Mouse (Mus musculus) kidney, embryonic 14.5 days (tissue): ENCODE measurements around the gene Vwa8. TPM values are rescaled to one million over a fixed set of nuclear protein-coding genes. Genes with fewer than 3 reads are reported as not detected.

Experiments used
- ATAC-seq: fragments of 200-750 bp; cut with Nextera tagmentation; 2 replicates; pipeline ENCODE4 v1.8.0; 2017; ENCODE audit warnings: moderate number of reproducible peaks, mild to moderate bottlenecking, moderate TSS enrichment, moderate library complexity; ENCODE audit not compliant: low FRiP score, low TSS enrichment
- H3K27ac ChIP-seq: fragments of 300-500 bp; sonication (generic); 2 replicates; pipeline ENCODE4 v1.5.1; 2014; ENCODE audit warnings: low read depth, mild to moderate bottlenecking, low read length, moderate library complexity, mixed read lengths
- H3K27me3 ChIP-seq: fragments of 300-500 bp; sonication (generic); 2 replicates; pipeline ENCODE4 v1.6.1; 2014; ENCODE audit warnings: mild to moderate bottlenecking, low read length; ENCODE audit not compliant: control insufficient read depth, insufficient read depth
- H3K36me3 ChIP-seq: fragments of 300-500 bp; sonication (generic); 2 replicates; pipeline ENCODE4 v1.6.1; 2014; ENCODE audit warnings: low read length, mixed read lengths; ENCODE audit not compliant: control insufficient read depth, insufficient read depth
- H3K4me1 ChIP-seq: fragments of 300-500 bp; sonication (generic); 2 replicates; pipeline ENCODE4 v1.6.1; 2014; ENCODE audit warnings: low read length, mixed read lengths; ENCODE audit not compliant: control insufficient read depth, insufficient read depth
- H3K4me2 ChIP-seq: fragments of 300-500 bp; sonication (generic); replicated peaks from 2 replicates; pipeline ENCODE4 v1.6.1; 2014; ENCODE audit warnings: low read depth, mild to moderate bottlenecking, low read length
- H3K4me3 ChIP-seq: fragments of 300-500 bp; sonication (generic); 2 replicates; pipeline ENCODE4 v1.5.1; 2014; ENCODE audit warnings: mild to moderate bottlenecking, low read length
- H3K9ac ChIP-seq: fragments of 300-500 bp; sonication (generic); 2 replicates; pipeline ENCODE4 v1.6.1; 2014; ENCODE audit warnings: low read depth, mild to moderate bottlenecking, low read length, moderate library complexity
- H3K9me3 ChIP-seq: fragments of 300-500 bp; sonication (generic); 2 replicates; pipeline ENCODE4 v1.6.1; 2016; ENCODE audit warnings: low read length; ENCODE audit not compliant: control insufficient read depth
- WGBS: fragments of 180-500 bp; shearing (Covaris S2); extraction: QIAGEN DNeasy Blood & Tissue Kit; methylation state at CpG from one replicate; pipeline ENCODE4 v1.1.7; 2014; 5-methylcytosine and 5-hydroxymethylcytosine counted together
- polyA plus RNA-seq: library from polyadenylated mRNA; unstranded; fragments of >200 nt; fragmentation: Nextera tagmentation; extraction: Ambion mirVana; gene quantifications from 2 replicates; pipeline ENCODE4 v1.2.1, GENCODE M21; 2014

Gene Vwa8
- polyA plus RNA-seq, 1 experiment from 2014 or later, result 15.5 TPM

GRCm38 (mm10) chr14:78933399-78933798 is 84.5 kb downstream of the Vwa8 start:
- Histone ChIP-seq H3K4me2 (no peak overlapping the region), H3K9me3 (no peaks in the 10 kb centered on the region), H3K36me3 (no peaks in the 10 kb centered on the region; the same call in 1 of the 2 replicates), H3K4me3 (no peak overlapping the region), H3K27me3 (no peaks in the 10 kb centered on the region), H3K27ac (no peak overlapping the region), H3K4me1 (no peaks in the 10 kb centered on the region), H3K9ac (no peak overlapping the region)
- ATAC-seq, result no peak
- WGBS, result 39% methylated on average over 8 of the region's 8 CpGs

- Histone ChIP-seq H3K4me3 (no peak overlapping the region), H3K4me1 (no peaks in the 10 kb centered on the region), H3K27ac (no peak overlapping the region), H3K27me3 (no peaks in the 10 kb centered on the region), H3K4me2 (no peak overlapping the region), H3K9me3 (no peaks in the 10 kb centered on the region), H3K36me3 (no peaks in the 10 kb centered on the region; the same call in 1 of the 2 replicates), H3K9ac (no peak overlapping the region)
- 93% methylated on average over 6 of the region's 6 CpGs for WGBS
- ATAC-seq, result no peak
These were observed 85.7 kb downstream of the Vwa8 start for GRCm38 (mm10) chr14:78934596-78934995.

- no peak overlapping the region for H3K4me2 ChIP-seq
- no peak for ATAC-seq
- no peaks in the 10 kb centered on the region; the same call in 1 of the 2 replicates for H3K36me3 ChIP-seq
- H3K9me3 ChIP-seq, result no peaks in the 10 kb centered on the region
- H3K4me3 ChIP-seq, result no peak overlapping the region
- H3K9ac ChIP-seq, result no peak overlapping the region
- H3K27ac ChIP-seq, result no peak overlapping the region
- no peaks in the 10 kb centered on the region for H3K27me3 ChIP-seq
- WGBS, result 44% methylated on average over 3 of the region's 3 CpGs
- H3K4me1 ChIP-seq, result no peaks in the 10 kb centered on the region
These were observed 86.9 kb downstream of the Vwa8 start for GRCm38 (mm10) chr14:78935796-78936195.

GRCm38 (mm10) chr14:78941741-78942475 is 93.1 kb downstream of the Vwa8 start:
- Histone ChIP-seq H3K4me3 (no peak overlapping the region), H3K9ac (no peak overlapping the region), H3K36me3 (no peaks in the 10 kb centered on the region; the same call in 1 of the 2 replicates), H3K4me2 (no peak overlapping the region), H3K9me3 (no peaks in the 10 kb centered on the region), H3K4me1 (no peaks in the 10 kb centered on the region), H3K27me3 (no peaks in the 10 kb centered on the region), H3K27ac (no peak overlapping the region)
- ATAC-seq, result no peak
- WGBS, result 87% methylated on average over 11 of the region's 11 CpGs

- no peak overlapping the region for H3K9ac ChIP-seq
- no peaks in the 10 kb centered on the region for H3K36me3 ChIP-seq
- 77% methylated on average over 2 of the region's 2 CpGs for WGBS
- no peak overlapping the region for H3K4me3 ChIP-seq
- no peaks in the 10 kb centered on the region for H3K9me3 ChIP-seq
- H3K27ac ChIP-seq, result no peak overlapping the region
- no peaks in the 10 kb centered on the region for H3K4me1 ChIP-seq
- ATAC-seq, result no peak
- no peaks in the 10 kb centered on the region for H3K27me3 ChIP-seq
- no peak overlapping the region for H3K4me2 ChIP-seq
These were observed 106.9 kb downstream of the Vwa8 start for GRCm38 (mm10) chr14:78955745-78956144.

- no peak overlapping the region for H3K27ac ChIP-seq
- no peak overlapping the region for H3K4me2 ChIP-seq
- no peak overlapping the region for H3K9ac ChIP-seq
- no peaks in the 10 kb centered on the region for H3K27me3 ChIP-seq
- H3K9me3 ChIP-seq, result no peaks in the 10 kb centered on the region
- no peak overlapping the region for H3K4me3 ChIP-seq
- H3K4me1 ChIP-seq, result no peaks in the 10 kb centered on the region
- ATAC-seq, result no peak
- WGBS, result 93% methylated on average over 10 of the region's 10 CpGs
- H3K36me3 ChIP-seq, result no peaks in the 10 kb centered on the region
These were observed 121.8 kb downstream of the Vwa8 start for GRCm38 (mm10) chr14:78970621-78971020.

- Histone ChIP-seq H3K27me3 (no peaks in the 10 kb centered on the region), H3K4me1 (no peaks in the 10 kb centered on the region), H3K4me2 (no peak overlapping the region), H3K36me3 (no peaks in the 10 kb centered on the region), H3K4me3 (no peak overlapping the region), H3K27ac (no peak overlapping the region), H3K9ac (no peak overlapping the region), H3K9me3 (no peaks in the 10 kb centered on the region)
- no peak for ATAC-seq
- 22% methylated on average over 1 of the region's 1 CpGs for WGBS
These were observed 123.6 kb downstream of the Vwa8 start for GRCm38 (mm10) chr14:78972424-78972823.

- Histone ChIP-seq H3K9me3 (no peaks in the 10 kb centered on the region), H3K36me3 (no peaks in the 10 kb centered on the region), H3K4me2 (no peak overlapping the region), H3K4me3 (no peak overlapping the region), H3K27ac (no peak overlapping the region), H3K9ac (no peak overlapping the region), H3K27me3 (no peaks in the 10 kb centered on the region), H3K4me1 (no peaks in the 10 kb centered on the region)
- WGBS, result 36% methylated on average over 2 of the region's 2 CpGs
- no peak for ATAC-seq
These were observed 134.3 kb downstream of the Vwa8 start for GRCm38 (mm10) chr14:78983104-78983503.

GRCm38 (mm10) chr14:78984296-78984695 is 135.4 kb downstream of the Vwa8 start:
- 62% methylated on average over 2 of the region's 2 CpGs for WGBS
- H3K27me3 ChIP-seq, result no peaks in the 10 kb centered on the region

More at GRCm38 (mm10) chr14:78984296-78984695, 135.4 kb downstream of the Vwa8 start:
- no peak for ATAC-seq
- Histone ChIP-seq H3K4me1 (no peaks in the 10 kb centered on the region), H3K4me2 (no peak overlapping the region), H3K9ac (no peak overlapping the region), H3K9me3 (no peaks in the 10 kb centered on the region), H3K27ac (no peak overlapping the region), H3K4me3 (no peak overlapping the region), H3K36me3 (no peaks in the 10 kb centered on the region)
